Mouse (Mus musculus) heart, embryonic 11.5 days (tissue): ENCODE results near the gene Ifngr1. TPM values are rescaled to one million over a fixed set of nuclear protein-coding genes. Genes with fewer than 3 reads are reported as not detected.

Source experiments
- ATAC-seq: fragments of 200-750 bp; cut with Nextera tagmentation; replicated peaks from 2 replicates; pipeline ENCODE4 v1.8.0; 2017; ENCODE audit warnings: moderate library complexity; ENCODE audit not compliant: insufficient number of reproducible peaks, low FRiP score, low TSS enrichment
- H3K27ac ChIP-seq: fragments of 300-500 bp; sonication (generic); 2 replicates; pipeline ENCODE4 v1.5.1; 2014; ENCODE audit warnings: mild to moderate bottlenecking, low read depth, low read length
- H3K27me3 ChIP-seq: fragments of 300-500 bp; sonication (generic); 2 replicates; pipeline ENCODE4 v1.6.1; 2014; ENCODE audit warnings: mild to moderate bottlenecking, low read length, mixed read lengths; ENCODE audit not compliant: control insufficient read depth, insufficient read depth
- H3K36me3 ChIP-seq: fragments of 300-500 bp; sonication (generic); 2 replicates; pipeline ENCODE4 v1.6.1; 2014; ENCODE audit warnings: mild to moderate bottlenecking, low read length, moderate library complexity, mixed read lengths; ENCODE audit not compliant: control insufficient read depth, insufficient read depth
- H3K4me1 ChIP-seq: fragments of 300-500 bp; sonication (generic); 2 replicates; pipeline ENCODE4 v1.6.1; 2014; ENCODE audit warnings: low read length; ENCODE audit not compliant: control insufficient read depth, insufficient read depth
- H3K4me2 ChIP-seq: fragments of 300-500 bp; sonication (generic); 2 replicates; pipeline ENCODE4 v1.6.1; 2014; ENCODE audit warnings: mild to moderate bottlenecking, moderate library complexity
- H3K4me3 ChIP-seq: fragments of 300-500 bp; sonication (generic); 2 replicates; pipeline ENCODE4 v1.5.1; 2014; ENCODE audit warnings: low read depth, low read length
- H3K9ac ChIP-seq: fragments of 300-500 bp; sonication (generic); 2 replicates; pipeline ENCODE4 v1.6.1; 2014; ENCODE audit warnings: mild to moderate bottlenecking, low read depth, low read length, moderate library complexity
- H3K9me3 ChIP-seq: fragments of 300-500 bp; sonication (generic); replicated peaks from 2 replicates; pipeline ENCODE4 v1.6.1; 2016; ENCODE audit warnings: low read length; ENCODE audit not compliant: control insufficient read depth
- WGBS: fragments of 180-500 bp; shearing (Covaris S2); extraction: QIAGEN DNeasy Blood & Tissue Kit; methylation state at CpG from one replicate; pipeline ENCODE4 v1.1.7; 2014; ENCODE audit not compliant: insufficient replicate concordance; 5-methylcytosine and 5-hydroxymethylcytosine counted together
- polyA plus RNA-seq: library from polyadenylated mRNA; unstranded; fragments of >200 nt; fragmentation: Nextera tagmentation; extraction: Ambion mirVana; gene quantifications from 2 replicates; pipeline ENCODE4 v1.2.1, GENCODE M21; 2014

Gene Ifngr1
- polyA plus RNA-seq, 1 experiment from 2014 or later: 35.0 TPM

GRCm38 (mm10) chr10:19631616-19632195, 40.0 kb downstream of the Ifngr1 start:
- Histone ChIP-seq H3K9me3 (no peaks in the 10 kb centered on the region), H3K36me3 (no peaks in the 10 kb centered on the region), H3K27ac (no peak overlapping the region), H3K4me3 (no peak overlapping the region), H3K4me1 (no peaks in the 10 kb centered on the region), H3K4me2 (no peak overlapping the region), H3K9ac (no peak overlapping the region), H3K27me3 (no peaks in the 10 kb centered on the region)
- ATAC-seq: no peak
- 69% methylated on average over 13 of the region's 13 CpGs for WGBS

GRCm38 (mm10) chr10:19638851-19639250, 47.1 kb downstream of the Ifngr1 start:
- H3K27me3 ChIP-seq: no peaks in the 10 kb centered on the region
- no peak overlapping the region for H3K4me3 ChIP-seq
- H3K9me3 ChIP-seq: no peaks in the 10 kb centered on the region
- no peaks in the 10 kb centered on the region for H3K4me1 ChIP-seq
- no peaks in the 10 kb centered on the region for H3K36me3 ChIP-seq
- H3K4me2 ChIP-seq: no peak overlapping the region
- ATAC-seq: no peak
- WGBS: 80% methylated on average over 5 of the region's 5 CpGs
- H3K27ac ChIP-seq: no peak overlapping the region
- H3K9ac ChIP-seq: no peak overlapping the region

GRCm38 (mm10) chr10:19639630-19640029, 47.9 kb downstream of the Ifngr1 start:
- no peak overlapping the region for H3K4me2 ChIP-seq
- H3K4me1 ChIP-seq: no peaks in the 10 kb centered on the region
- no peak for ATAC-seq
- no peaks in the 10 kb centered on the region for H3K27me3 ChIP-seq
- 84% methylated on average over 1 of the region's 1 CpGs for WGBS
- no peak overlapping the region for H3K27ac ChIP-seq
- no peak overlapping the region for H3K4me3 ChIP-seq
- no peaks in the 10 kb centered on the region for H3K36me3 ChIP-seq
- H3K9ac ChIP-seq: no peak overlapping the region
- H3K9me3 ChIP-seq: no peaks in the 10 kb centered on the region

- 79% methylated on average over 2 of the region's 2 CpGs for WGBS
- Histone ChIP-seq H3K27me3 (no peaks in the 10 kb centered on the region), H3K27ac (no peak overlapping the region), H3K4me2 (no peak overlapping the region), H3K4me1 (no peaks in the 10 kb centered on the region), H3K36me3 (no peaks in the 10 kb centered on the region), H3K9me3 (no peaks in the 10 kb centered on the region), H3K9ac (no peak overlapping the region), H3K4me3 (no peak overlapping the region)
- no peak for ATAC-seq
Observed at GRCm38 (mm10) chr10:19645119-19645518, 53.4 kb downstream of the Ifngr1 start.

GRCm38 (mm10) chr10:19657426-19657825, 65.7 kb downstream of the Ifngr1 start:
- 83% methylated on average over 9 of the region's 9 CpGs for whole genome bisulfite sequencing
- no peak overlapping the region for H3K9ac ChIP-seq

More at GRCm38 (mm10) chr10:19657426-19657825, 65.7 kb downstream of the Ifngr1 start:
- Histone ChIP-seq H3K4me1 (no peaks in the 10 kb centered on the region), H3K27me3 (no peaks in the 10 kb centered on the region), H3K9me3 (no peaks in the 10 kb centered on the region), H3K4me2 (no peak overlapping the region), H3K4me3 (no peak overlapping the region), H3K27ac (no peak overlapping the region), H3K36me3 (no peaks in the 10 kb centered on the region)
- no peak for ATAC-seq

Other genes with a start within 250 kb of the Ifngr1 start
- gene Olig3, start 235.4 kb upstream of the Ifngr1 start, polyA plus RNA-seq: 0.11 TPM in 1 of 2 replicates, not detected in the other
- gene Il22ra2, start 30.0 kb downstream of the Ifngr1 start, polyA plus RNA-seq: not detected in 2 replicates
- 0.11 and 0.24 TPM in 2 replicates for gene Il20ra, start 120.6 kb downstream of the Ifngr1 start, polyA plus RNA-seq